Mouse (Mus musculus): ENCODE data around the gene Nfe2. TPM values are rescaled to one million over a fixed set of nuclear protein-coding genes. Genes with fewer than 3 reads are reported as not detected.

Nfe2 gene
- polyA plus RNA-seq, 1 experiment from 2014 or later, result 3.1 TPM

- Histone ChIP-seq H3K4me3 (ENCODE audit: low read length) (no peak overlapping the region), H3K27me3 (ENCODE audit: control insufficient read depth, insufficient read depth, low read length) (no peaks in the 10 kb centered on the region), H3K9me3 (ENCODE audit: control insufficient read depth, low read length) (no peaks in the 10 kb centered on the region), H3K4me2 (replicated peaks; ENCODE audit: low read depth, low read length) (no peak overlapping the region), H3K9ac (ENCODE audit: low read depth, low read length) (no peak overlapping the region), H3K36me3 (ENCODE audit: control insufficient read depth, insufficient read depth, low read length) (peaks cover 2% of the 10 kb centered on the region; the same call in 1 of the 2 replicates), H3K4me1 (ENCODE audit: control insufficient read depth, insufficient read depth, low read length) (peaks cover 18% of the 10 kb centered on the region), H3K27ac (ENCODE audit: low read depth, low read length) (peak overlapping the region; percentile 24)
- 88% methylated on average over 1 of the region's 1 CpGs for WGBS
- no peak for ATAC-seq (ENCODE audit: low FRiP score, low TSS enrichment)
Observed at GRCm38 (mm10) chr15:103221386-103221785, 36.8 kb downstream of the Nfe2 start.

- ATAC-seq (ENCODE audit: low FRiP score, low TSS enrichment), result no peak
Observed at GRCm38 (mm10) chr15:103220785-103221184, 37.4 kb downstream of the Nfe2 start.

DNA sequence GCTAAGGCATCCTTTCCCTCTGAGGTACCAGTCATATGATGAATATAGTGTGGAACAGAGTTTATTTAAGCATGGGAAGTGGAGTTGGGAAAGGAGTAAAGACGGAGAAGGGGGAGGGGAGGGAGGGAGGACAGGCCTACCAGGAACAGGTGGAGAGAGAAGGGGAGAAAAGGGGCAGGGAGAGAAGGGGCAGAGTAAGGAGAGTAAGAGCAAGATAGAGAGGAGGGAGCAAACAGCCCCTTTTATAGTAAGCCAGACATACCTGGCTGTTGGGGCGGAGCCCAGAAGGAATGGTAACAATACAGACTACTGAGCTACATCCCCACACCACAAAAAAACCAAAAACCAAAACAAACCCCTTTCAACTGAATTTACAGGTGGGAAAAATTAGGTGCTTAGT lies 42.2 kb downstream of the Nfe2 start:
- WGBS, result 23% methylated on average over 2 of the region's 2 CpGs
- Histone ChIP-seq H3K4me2 (replicated peaks; ENCODE audit: low read depth, low read length) (peak overlapping the region; percentile 45), H3K36me3 (ENCODE audit: control insufficient read depth, insufficient read depth, low read length) (peaks cover 23% of the 10 kb centered on the region), H3K4me1 (ENCODE audit: control insufficient read depth, insufficient read depth, low read length) (peaks cover 18% of the 10 kb centered on the region), H3K9me3 (ENCODE audit: control insufficient read depth, low read length) (no peaks in the 10 kb centered on the region), H3K27me3 (ENCODE audit: control insufficient read depth, insufficient read depth, low read length) (no peaks in the 10 kb centered on the region), H3K9ac (ENCODE audit: low read depth, low read length) (no peak overlapping the region), H3K4me3 (ENCODE audit: low read length) (peak overlapping the region; percentile 39; the same call in 1 of the 2 replicates), H3K27ac (ENCODE audit: low read depth, low read length) (peak overlapping the region; percentile 85)
- ATAC-seq (ENCODE audit: low FRiP score, low TSS enrichment), result peak; percentile 2; the same call in 1 of the 2 replicates

More at GRCm38 (mm10) chr15:103220785-103221184, 37.4 kb downstream of the Nfe2 start:
- no peak overlapping the region for H3K4me3 ChIP-seq (ENCODE audit: low read length)
- no peak overlapping the region for H3K4me2 ChIP-seq (replicated peaks; ENCODE audit: low read depth, low read length)
- H3K9ac ChIP-seq (ENCODE audit: low read depth, low read length), result no peak overlapping the region
- no peaks in the 10 kb centered on the region for H3K9me3 ChIP-seq (ENCODE audit: control insufficient read depth, low read length)
- H3K36me3 ChIP-seq (ENCODE audit: control insufficient read depth, insufficient read depth, low read length), result peaks cover 2% of the 10 kb centered on the region; the same call in 1 of the 2 replicates
- H3K4me1 ChIP-seq (ENCODE audit: control insufficient read depth, insufficient read depth, low read length), result peaks cover 24% of the 10 kb centered on the region
- 31% methylated on average over 3 of the region's 3 CpGs for WGBS
- no peaks in the 10 kb centered on the region for H3K27me3 ChIP-seq (ENCODE audit: control insufficient read depth, insufficient read depth, low read length)
- H3K27ac ChIP-seq (ENCODE audit: low read depth, low read length), result peak overlapping the region; percentile 24; the same call in 1 of the 2 replicates

DNA sequence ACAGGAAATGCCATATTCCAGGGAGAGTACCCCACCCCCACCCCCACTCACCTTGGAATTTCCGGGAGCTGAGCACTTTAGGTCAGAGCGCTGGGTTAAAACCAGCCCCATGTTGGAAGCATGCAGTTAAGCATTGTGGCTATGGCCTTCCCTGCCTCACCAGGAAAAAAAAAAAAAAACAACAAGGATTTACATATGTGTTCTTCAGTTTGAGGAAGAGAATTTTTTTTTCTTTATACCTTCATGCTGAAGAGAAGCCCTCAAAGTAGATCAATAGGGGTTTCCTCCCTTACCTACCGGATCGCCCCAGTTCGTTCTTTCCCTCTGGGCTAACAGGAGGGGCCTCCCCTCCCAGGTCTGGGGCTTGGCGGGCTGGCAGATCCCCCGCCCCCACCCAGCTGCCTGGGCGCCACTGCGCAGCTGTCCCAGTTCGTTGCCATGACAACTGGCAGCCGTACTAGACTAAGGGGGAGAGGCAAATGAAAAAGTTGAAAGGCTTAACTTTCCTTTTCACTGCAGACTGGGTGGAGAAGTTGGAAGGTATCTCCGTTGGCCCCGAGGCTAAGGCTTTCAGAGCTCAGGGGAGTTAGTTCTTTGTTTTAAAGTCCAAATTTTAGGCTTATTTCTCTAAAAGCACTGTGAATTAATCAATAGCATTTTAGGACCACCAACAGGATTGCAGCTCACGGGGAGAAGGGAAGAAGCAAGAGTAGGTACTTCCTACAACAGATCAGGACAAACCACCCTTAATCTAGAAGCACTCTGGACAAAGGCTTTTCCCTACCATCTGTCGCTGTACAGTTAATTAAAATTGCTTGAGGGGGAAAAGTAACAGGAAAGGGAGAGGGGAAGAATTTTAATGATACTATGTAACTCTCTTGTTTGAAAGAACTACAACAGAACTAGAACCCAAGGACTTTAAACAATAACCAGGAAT lies 43.0 kb downstream of the Nfe2 start:
- Histone ChIP-seq H3K4me3 (ENCODE audit: low read length) (peak overlapping the region; percentile 39), H3K9me3 (ENCODE audit: control insufficient read depth, low read length) (no peaks in the 10 kb centered on the region), H3K4me1 (ENCODE audit: control insufficient read depth, insufficient read depth, low read length) (peaks cover 15% of the 10 kb centered on the region), H3K4me2 (replicated peaks; ENCODE audit: low read depth, low read length) (peak overlapping the region; percentile 45), H3K36me3 (ENCODE audit: control insufficient read depth, insufficient read depth, low read length) (peaks cover 28% of the 10 kb centered on the region), H3K9ac (ENCODE audit: low read depth, low read length) (peak overlapping the region; percentile 51), H3K27me3 (ENCODE audit: control insufficient read depth, insufficient read depth, low read length) (no peaks in the 10 kb centered on the region), H3K27ac (ENCODE audit: low read depth, low read length) (peak overlapping the region; percentile 85)
- 0% methylated on average over 15 of the region's 15 CpGs for WGBS
- peak; percentile 96 for ATAC-seq (ENCODE audit: low FRiP score, low TSS enrichment)

- ATAC-seq (ENCODE audit: low FRiP score, low TSS enrichment), result no peak
- Histone ChIP-seq H3K9ac (ENCODE audit: low read depth, low read length) (no peak overlapping the region; the same call in 1 of the 2 replicates), H3K4me1 (ENCODE audit: control insufficient read depth, insufficient read depth, low read length) (peaks cover 15% of the 10 kb centered on the region), H3K36me3 (ENCODE audit: control insufficient read depth, insufficient read depth, low read length) (peaks cover 37% of the 10 kb centered on the region), H3K27me3 (ENCODE audit: control insufficient read depth, insufficient read depth, low read length) (no peaks in the 10 kb centered on the region), H3K4me3 (ENCODE audit: low read length) (0 out of 2 replicates have a peak overlapping the region, but pooled peaks have one; percentile 5), H3K9me3 (ENCODE audit: control insufficient read depth, low read length) (no peaks in the 10 kb centered on the region), H3K27ac (ENCODE audit: low read depth, low read length) (no peak overlapping the region; the same call in 1 of the 2 replicates), H3K4me2 (replicated peaks; ENCODE audit: low read depth, low read length) (peak overlapping the region; percentile 19; the same call in 1 of the 2 replicates)
- WGBS, result 52% methylated on average over 2 of the region's 2 CpGs
Observed at GRCm38 (mm10) chr15:103214149-103214548, 44.1 kb downstream of the Nfe2 start.

DNA sequence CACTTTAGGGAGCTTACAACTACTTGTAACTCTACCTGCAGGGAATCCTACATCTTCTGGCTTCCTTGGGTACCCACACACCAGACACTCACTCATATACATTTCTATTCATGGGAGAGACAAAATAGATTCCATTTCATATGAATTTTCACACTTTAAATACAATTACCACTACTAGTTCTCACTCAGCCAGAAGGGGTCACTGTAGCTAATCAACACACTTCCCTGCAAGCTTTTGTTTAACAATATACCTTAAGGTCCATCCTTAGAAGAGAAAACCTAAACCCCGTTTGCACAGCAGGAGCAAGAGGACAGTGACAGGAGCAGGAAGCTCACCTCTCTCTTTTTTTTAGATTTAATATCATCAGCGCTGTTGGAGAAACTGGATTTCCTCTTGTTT lies 53.0 kb downstream of the Nfe2 start:
- no peak for ATAC-seq (ENCODE audit: low FRiP score, low TSS enrichment)
- Histone ChIP-seq H3K36me3 (ENCODE audit: control insufficient read depth, insufficient read depth, low read length) (peaks cover 76% of the 10 kb centered on the region), H3K27ac (ENCODE audit: low read depth, low read length) (no peak overlapping the region), H3K4me3 (ENCODE audit: low read length) (no peak overlapping the region), H3K4me2 (replicated peaks; ENCODE audit: low read depth, low read length) (no peak overlapping the region), H3K27me3 (ENCODE audit: control insufficient read depth, insufficient read depth, low read length) (no peaks in the 10 kb centered on the region), H3K4me1 (ENCODE audit: control insufficient read depth, insufficient read depth, low read length) (peaks cover 10% of the 10 kb centered on the region), H3K9ac (ENCODE audit: low read depth, low read length) (no peak overlapping the region), H3K9me3 (ENCODE audit: control insufficient read depth, low read length) (no peaks in the 10 kb centered on the region)
- 61% methylated on average over 2 of the region's 2 CpGs for WGBS

- Histone ChIP-seq H3K27ac (ENCODE audit: low read depth, low read length) (peak overlapping the region; percentile 32; the same call in 1 of the 2 replicates), H3K4me2 (replicated peaks; ENCODE audit: low read depth, low read length) (no peak overlapping the region), H3K4me3 (ENCODE audit: low read length) (no peak overlapping the region), H3K9me3 (ENCODE audit: control insufficient read depth, low read length) (no peaks in the 10 kb centered on the region), H3K36me3 (ENCODE audit: control insufficient read depth, insufficient read depth, low read length) (peaks cover 79% of the 10 kb centered on the region), H3K27me3 (ENCODE audit: control insufficient read depth, insufficient read depth, low read length) (no peaks in the 10 kb centered on the region), H3K9ac (ENCODE audit: low read depth, low read length) (no peak overlapping the region), H3K4me1 (ENCODE audit: control insufficient read depth, insufficient read depth, low read length) (peaks cover 10% of the 10 kb centered on the region)
- no peak for ATAC-seq (ENCODE audit: low FRiP score, low TSS enrichment)
- WGBS, result 43% methylated on average over 6 of the region's 6 CpGs
Observed at GRCm38 (mm10) chr15:103202088-103202793, 56.0 kb downstream of the Nfe2 start.

Measured in kidney, embryonic 14.5 days (tissue).